Mouse (Mus musculus): ENCODE data around the gene Iqsec3. TPM values are rescaled to one million over a fixed set of nuclear protein-coding genes. Genes with fewer than 3 reads are reported as not detected.

Iqsec3 gene
- not detected in 2 replicates for total RNA-seq (2017)

DNA sequence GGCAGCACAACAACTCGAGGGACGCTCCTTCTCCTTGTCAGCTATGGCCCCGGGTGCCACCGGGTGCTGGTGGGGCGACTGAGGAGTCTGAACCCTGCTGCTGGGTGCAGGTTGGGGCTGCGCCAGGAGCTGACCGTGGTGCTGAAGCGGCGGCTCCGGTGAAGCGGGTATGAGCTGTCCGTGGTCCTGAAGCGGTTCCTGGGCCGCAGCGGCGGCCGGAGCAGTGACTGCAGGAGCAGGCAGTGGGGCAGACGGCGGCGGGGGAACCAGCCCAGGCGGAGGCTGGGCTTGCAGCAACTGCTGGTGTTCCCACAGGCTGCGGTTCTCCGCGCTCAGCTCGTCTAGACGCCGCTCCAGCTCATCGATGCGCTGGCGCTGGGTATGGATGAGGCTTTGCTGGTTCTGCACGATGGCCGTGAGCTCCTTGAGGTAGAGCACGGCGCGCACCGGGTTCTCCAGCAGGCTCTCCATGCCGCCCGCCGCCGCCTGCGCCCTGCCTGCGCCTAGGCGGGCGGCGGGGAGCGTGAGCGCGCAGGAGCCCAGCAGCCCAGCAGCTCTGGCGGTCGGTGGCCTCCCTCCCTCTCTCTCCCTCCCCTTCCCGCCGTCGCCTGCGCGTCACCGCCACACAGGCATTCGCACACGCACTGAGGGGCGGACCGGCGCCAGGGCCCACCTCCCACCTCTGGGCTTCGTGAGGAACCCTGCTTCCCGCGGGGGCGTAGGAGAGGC lies at the start of gene Iqsec3:
Iqsec3 (minus strand) TSS at position 586 of the 729 bp plus-strand sequence.
- ATAC-seq (ENCODE audit: extremely low read depth, insufficient number of reproducible peaks, low FRiP score, poor library complexity, severe bottlenecking), result no peak

DNA sequence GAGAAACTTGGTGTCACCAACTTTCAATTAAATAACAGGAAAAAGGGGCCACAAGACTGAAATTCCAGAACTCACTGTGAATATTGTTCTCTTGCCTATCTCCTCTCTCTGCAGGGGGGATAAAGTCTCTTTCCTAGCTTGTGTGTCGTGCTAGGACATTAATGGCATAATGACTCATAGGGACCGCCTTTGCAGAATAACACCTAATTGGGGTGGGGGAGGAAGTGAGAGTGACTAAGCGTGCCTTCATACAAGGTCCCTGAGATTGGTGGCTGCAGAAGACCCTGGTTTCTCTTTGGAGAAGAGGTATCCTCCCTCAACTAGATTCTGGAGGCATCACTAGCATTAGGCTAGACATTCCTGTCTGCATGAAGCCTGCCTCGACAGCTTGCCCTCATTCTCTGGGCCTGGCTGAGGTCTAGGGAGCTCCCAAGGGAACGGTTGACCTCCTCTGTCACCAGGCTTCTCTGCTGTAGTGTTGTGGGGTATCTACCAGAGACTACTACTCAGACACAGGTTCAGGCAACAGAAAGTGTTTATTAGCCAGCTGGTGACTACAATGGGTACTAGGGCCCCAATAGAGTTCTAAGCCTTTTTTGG lies 48.7 kb upstream of the Iqsec3 start:
- ATAC-seq (ENCODE audit: extremely low read depth, insufficient number of reproducible peaks, low FRiP score, poor library complexity, severe bottlenecking), result no peak

DNA sequence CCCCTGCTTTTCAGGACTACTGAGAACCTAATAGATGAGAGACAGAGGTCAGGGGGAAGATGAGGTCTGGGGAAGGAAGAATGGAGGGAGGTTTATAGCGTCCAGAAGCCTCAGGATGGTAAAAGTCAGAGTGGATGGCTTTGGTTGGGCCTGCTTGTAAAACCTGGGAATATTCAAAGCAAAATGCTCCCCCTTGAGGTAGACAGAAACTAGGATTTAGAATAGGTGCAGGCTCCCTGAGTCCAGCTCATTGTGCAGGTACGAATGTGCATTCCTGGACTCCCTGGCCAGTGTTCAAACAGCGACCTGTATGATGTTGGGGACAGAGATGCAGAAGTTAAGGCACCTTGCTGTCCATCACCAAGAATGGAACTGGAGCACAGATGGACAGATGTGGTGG lies 47.6 kb upstream of the Iqsec3 start:
- ATAC-seq (ENCODE audit: extremely low read depth, insufficient number of reproducible peaks, low FRiP score, poor library complexity, severe bottlenecking), result no peak

DNA sequence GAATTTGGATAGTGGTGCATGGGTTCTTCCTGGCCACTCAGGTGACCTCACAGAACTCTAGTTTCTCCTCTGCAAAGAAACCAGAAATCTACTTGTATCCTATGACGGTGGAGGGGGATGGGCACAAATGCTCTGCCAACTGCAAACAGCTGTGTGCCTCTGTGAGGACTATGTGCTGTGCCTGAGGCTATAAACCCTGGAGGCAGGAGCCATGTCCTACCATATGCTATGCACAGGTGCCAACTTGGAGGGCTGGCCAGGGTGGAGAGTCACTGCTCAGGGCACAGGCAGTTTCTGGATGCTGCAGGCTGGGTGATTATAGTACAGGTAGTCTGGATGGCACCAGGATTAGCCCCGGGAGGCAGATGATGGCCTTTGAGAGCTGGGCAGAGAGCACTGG lies 46.4 kb upstream of the Iqsec3 start:
- no peak for ATAC-seq (ENCODE audit: extremely low read depth, insufficient number of reproducible peaks, low FRiP score, poor library complexity, severe bottlenecking)

DNA sequence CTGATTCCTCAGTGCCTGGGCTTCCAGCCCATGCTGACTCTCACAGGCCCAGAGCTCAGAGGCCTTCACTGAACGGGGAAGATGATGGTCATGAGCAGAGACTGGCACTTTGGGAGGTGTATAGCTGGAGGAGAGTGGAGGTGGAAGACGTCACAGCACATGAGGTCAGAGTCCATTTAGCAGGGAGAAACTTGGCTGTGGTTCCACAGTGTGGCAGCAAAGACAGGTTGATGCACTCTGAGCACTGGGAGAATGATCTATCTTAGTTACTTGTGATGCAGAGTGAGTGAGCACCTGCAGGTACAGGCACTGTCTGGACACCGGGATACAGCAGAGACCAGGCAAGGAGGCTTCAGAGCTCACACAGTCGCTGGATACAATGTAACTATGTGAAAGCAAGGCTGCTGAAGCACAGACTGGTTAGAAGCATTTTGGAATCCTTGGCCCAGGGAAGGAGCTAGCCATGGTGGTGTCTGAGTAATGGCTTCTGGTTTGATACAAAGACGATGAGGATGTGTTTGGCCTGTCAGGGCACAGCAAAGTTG lies 45.9 kb upstream of the Iqsec3 start:
- ATAC-seq (ENCODE audit: extremely low read depth, insufficient number of reproducible peaks, low FRiP score, poor library complexity, severe bottlenecking), result no peak

DNA sequence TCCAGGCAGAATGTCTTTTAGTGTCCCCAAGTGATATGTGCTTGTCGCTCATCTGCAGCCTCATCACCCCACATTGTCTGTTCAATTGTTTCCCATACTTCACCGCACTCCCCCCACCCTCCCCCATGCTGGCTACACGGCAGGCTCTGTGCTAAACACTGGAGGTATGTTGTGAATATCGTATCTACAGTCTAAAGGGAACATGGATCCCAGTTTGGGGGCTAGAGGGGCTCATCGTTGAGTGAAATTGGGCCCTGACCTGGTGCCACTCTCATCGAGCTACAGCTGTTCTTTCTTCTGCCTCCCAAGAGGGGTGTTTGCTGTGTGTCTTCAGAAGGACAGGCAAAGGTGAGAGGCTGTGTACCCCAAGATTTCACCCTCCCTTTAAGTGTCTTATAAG lies 44.2 kb upstream of the Iqsec3 start:
- ATAC-seq (ENCODE audit: extremely low read depth, insufficient number of reproducible peaks, low FRiP score, poor library complexity, severe bottlenecking), result no peak

DNA sequence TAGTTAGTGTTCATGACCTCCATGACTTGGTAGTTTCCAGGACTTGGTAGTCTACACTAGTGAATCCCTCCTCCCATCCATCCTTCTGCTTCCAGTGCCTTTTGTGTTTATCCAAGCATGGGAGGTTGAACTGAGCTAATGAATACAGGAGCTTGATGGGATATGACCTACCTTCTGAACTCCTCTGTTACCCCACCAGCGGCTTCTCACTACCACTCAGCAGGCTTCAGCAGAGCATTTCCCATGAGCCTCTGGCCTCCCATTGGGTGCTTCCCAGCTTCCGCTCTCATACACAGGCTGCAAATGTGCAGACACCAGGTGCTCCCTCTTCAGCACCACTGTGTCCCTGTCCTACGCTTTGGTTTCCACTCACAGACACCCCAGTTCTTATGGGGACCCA lies 36.9 kb upstream of the Iqsec3 start:
- no peak for ATAC-seq (ENCODE audit: extremely low read depth, insufficient number of reproducible peaks, low FRiP score, poor library complexity, severe bottlenecking)

DNA sequence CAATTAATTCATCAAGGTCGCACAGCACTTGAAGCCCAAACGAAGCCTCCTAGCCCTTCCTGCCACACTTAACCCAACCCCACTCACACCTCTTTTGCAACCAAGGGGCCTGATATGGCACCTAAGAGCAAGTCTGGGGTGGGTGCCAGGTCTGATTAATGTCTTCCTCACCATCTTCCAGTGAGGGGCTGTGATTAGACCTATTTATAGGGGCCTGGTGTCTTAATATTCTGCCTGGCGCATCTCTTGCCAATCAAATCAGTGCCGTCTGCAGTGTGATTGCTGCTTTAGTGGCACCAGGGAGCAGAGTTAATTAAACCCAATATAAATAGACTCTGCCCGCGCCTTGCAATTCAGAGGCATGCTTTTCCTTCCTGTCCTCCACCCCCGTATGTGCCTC lies 36.4 kb upstream of the Iqsec3 start:
- no peak for ATAC-seq (ENCODE audit: extremely low read depth, insufficient number of reproducible peaks, low FRiP score, poor library complexity, severe bottlenecking)

DNA sequence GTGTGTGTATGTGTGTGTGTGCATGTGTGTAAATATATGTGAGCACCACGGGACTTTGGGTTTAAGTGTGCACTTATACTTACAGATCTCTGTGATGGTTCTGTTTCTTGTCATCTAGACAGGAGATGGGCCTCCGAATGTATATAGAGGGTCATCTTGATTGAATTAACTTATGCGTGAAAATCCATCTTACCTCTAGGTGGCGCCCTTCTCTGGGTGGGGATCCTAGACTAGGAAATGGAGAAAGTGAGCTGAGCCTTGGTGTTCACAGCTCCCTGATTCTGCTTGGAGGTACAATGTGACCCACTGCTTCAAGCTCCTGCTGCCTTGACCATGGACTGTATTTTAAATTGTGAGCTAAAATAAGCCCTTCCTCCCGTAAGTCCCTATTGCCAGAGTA lies 34.8 kb upstream of the Iqsec3 start:
- no peak for ATAC-seq (ENCODE audit: extremely low read depth, insufficient number of reproducible peaks, low FRiP score, poor library complexity, severe bottlenecking)

DNA sequence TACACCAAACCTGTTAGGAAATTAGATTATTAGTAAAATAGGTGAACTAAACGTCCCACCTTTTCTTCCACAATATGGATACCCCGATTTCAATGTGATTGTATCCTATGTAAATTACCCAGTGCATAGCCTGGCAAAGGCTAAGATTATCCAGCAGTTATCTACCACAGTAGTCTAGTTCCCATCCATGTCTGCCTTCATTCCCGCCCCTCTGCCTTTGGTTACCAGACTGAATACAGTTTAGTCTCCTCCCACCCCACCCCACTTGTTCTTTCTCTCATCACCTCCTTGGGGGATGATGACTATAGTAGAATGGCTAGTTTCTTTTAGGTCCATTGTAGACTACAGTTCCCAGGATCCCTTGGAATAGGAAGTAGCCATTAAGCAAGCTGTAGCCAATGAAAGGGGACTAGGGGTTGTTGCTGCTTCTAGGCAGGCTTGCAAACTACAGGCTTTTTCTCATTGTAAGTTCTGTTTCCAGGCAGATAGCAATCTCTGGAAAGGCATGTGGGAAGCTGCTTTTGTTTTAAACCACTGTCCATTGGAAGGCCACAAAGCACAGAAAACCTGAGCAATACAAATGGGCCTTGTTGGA lies 27.7 kb upstream of the Iqsec3 start:
- ATAC-seq (ENCODE audit: extremely low read depth, insufficient number of reproducible peaks, low FRiP score, poor library complexity, severe bottlenecking), result no peak

DNA sequence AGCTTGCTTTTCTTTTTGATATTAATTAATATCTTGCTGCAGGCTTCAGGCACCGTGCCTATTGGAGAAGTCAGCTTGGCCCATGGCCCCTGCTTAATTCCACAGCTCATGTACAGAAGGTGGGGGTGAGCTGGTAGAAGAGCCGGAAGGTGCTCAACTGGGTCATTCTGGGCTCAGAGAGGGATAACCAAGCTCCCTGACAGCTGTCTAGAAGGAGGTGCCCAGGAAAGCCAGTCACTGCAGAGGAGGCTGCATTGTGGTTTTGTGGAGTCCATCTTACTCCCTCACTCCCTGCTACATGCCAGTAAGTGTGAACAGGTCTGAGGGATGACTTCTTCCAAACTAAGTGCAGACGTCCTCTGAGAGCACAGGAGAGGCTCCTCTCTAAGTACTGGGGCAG lies 26.4 kb upstream of the Iqsec3 start:
- ATAC-seq (ENCODE audit: extremely low read depth, insufficient number of reproducible peaks, low FRiP score, poor library complexity, severe bottlenecking), result no peak

DNA sequence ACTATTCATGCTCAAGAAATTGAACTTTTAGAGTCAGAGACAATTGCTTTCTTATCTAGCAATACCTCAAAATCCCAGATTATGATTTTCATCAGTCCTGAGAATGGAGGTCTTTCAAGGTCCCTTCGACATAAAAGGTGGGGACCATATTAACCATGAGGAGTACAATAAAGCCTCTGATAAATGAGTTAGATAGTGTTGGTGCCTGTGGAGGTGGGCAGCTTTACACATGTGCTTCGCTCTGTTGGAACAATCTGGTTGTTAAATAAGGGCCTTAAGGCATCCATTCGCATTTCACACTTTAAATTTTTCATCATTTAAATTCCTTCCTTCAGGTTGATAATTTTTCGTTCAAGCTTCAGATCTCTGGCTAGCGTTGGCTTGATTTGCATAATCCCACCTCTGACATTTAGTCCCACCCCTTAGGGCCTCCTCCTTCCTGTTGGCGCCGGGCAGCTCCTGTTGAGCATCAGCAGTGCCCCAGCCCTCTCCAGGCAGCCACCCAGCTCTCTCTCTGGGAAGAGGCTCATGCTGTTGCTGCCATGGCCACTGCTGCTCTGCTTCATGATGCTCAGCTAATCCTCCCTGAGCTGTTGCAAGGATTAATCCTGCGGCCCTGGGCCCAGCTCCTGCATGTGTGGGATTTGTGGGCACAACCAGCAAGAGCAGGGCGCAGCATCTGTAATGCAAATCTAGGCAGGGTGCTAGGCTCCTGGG lies 25.5 kb upstream of the Iqsec3 start:
- no peak for ATAC-seq (ENCODE audit: extremely low read depth, insufficient number of reproducible peaks, low FRiP score, poor library complexity, severe bottlenecking)

DNA sequence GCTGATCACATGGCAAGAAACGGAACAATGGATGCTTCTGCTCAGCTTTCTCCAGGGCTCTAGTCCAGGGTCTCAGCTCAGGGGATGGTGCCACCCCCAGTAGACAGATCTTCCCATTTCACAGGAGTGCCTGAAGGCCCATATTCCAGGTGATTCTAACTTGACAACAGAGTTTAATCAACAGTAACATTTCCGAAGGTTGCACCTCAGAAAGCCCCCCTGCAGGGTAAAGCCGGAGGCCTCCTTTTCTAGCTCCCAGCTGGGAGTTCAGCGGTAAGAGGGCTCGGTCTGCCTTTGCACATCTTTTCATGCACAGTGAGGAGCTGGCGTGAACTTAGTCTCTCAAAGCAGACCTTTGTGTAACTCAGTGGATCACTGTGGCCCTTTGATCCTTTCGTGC lies 22.1 kb upstream of the Iqsec3 start:
- ATAC-seq (ENCODE audit: extremely low read depth, insufficient number of reproducible peaks, low FRiP score, poor library complexity, severe bottlenecking), result no peak

DNA sequence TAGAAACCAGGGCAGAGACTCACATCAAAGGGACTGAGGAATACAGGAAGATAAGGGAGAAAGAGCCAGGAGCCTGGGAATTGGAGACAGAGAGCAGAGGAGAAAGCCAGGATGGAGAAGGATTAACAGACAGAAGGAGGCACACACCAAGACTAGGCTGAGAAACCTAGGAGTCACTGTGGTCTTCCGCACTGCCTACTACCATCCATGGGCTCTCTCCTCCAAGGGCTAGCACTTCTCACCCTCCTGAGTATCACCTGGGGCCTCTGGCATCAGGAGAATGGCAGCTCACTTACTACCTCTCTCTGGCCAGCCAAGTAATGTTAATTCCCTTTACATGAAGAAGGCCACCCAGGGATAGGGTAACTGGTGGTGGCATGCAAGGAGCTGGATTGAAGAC lies 21.5 kb upstream of the Iqsec3 start:
- ATAC-seq (ENCODE audit: extremely low read depth, insufficient number of reproducible peaks, low FRiP score, poor library complexity, severe bottlenecking), result no peak

DNA sequence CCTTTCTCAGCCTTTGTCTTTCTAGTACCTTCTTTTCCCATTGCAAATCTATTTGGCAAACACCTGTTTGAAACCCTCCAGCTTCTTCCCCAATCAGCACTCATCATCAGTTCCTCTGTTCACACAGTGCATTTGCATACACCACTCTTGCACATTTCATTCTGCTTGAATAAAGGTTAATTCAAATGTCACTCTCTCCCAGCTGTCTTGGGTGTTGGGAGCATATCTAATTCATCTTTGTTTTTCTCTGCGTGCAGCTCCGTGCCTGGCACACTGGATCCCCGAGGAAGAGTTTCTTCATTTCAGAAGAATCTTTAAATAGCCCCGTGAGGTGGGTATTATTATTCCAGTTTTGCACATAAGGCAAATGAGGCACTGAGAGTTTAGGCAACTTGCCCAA lies 20.8 kb upstream of the Iqsec3 start:
- no peak for ATAC-seq (ENCODE audit: extremely low read depth, insufficient number of reproducible peaks, low FRiP score, poor library complexity, severe bottlenecking)

DNA sequence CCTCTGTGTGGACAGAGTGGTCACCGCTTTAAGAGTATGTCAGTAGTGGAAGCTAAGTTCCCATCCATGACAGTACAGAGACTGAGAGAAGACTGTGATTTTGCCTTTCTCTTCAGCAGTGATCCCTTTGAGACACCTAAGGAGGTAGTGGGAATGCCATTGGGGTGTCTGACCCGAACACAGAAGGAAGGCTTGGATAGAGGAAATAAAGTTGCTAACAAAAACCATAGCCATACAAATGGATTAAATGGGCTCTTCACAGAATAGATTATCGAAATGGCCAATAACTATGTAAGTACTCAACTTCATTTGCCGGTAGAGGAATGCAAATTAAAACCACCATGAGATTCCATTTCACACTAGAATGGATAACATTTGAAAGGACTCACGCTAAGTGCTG lies 17.9 kb upstream of the Iqsec3 start:
- ATAC-seq (ENCODE audit: extremely low read depth, insufficient number of reproducible peaks, low FRiP score, poor library complexity, severe bottlenecking), result no peak

DNA sequence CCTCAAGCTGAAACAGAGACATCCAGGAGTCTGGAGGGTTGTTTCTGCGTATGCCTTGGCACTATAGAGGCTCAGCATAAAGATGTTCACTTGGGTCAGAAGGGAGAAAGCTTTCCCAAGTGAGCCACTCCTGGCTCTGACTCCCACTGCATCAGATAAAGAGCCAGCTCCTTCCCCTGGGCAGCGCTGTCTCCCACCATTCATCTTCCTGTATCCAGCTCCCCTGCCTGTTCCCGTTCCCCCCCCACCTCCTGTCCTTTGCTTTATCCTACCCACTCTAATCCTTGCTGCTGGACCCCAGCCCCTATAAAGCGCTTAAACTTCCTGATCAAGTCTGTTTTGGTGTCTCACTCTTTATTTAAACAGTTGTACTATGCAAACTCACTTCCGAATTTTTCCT lies 1.2 kb downstream of the Iqsec3 start:
- no peak for ATAC-seq (ENCODE audit: extremely low read depth, insufficient number of reproducible peaks, low FRiP score, poor library complexity, severe bottlenecking)

DNA sequence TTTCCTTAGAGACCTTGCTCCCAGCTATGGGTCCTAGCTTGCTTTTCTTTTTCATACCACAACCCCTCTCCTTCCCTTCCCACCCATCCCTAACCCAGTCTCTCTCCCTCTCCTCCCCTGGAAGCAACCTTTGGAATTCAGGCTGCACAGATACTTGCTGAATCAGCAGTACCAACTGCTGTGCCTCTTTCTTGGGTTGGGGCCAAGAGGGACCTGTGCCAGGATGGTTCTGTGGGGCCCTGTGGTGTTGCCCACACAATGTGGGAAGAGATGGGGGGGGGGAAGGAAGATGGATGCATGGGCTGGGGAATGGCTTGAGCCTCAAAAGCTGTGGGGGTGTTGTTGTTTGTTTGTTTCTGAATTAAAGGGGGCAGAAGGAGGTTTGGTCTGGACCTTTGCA lies 5.2 kb downstream of the Iqsec3 start:
- ATAC-seq (ENCODE audit: extremely low read depth, insufficient number of reproducible peaks, low FRiP score, poor library complexity, severe bottlenecking), result no peak

DNA sequence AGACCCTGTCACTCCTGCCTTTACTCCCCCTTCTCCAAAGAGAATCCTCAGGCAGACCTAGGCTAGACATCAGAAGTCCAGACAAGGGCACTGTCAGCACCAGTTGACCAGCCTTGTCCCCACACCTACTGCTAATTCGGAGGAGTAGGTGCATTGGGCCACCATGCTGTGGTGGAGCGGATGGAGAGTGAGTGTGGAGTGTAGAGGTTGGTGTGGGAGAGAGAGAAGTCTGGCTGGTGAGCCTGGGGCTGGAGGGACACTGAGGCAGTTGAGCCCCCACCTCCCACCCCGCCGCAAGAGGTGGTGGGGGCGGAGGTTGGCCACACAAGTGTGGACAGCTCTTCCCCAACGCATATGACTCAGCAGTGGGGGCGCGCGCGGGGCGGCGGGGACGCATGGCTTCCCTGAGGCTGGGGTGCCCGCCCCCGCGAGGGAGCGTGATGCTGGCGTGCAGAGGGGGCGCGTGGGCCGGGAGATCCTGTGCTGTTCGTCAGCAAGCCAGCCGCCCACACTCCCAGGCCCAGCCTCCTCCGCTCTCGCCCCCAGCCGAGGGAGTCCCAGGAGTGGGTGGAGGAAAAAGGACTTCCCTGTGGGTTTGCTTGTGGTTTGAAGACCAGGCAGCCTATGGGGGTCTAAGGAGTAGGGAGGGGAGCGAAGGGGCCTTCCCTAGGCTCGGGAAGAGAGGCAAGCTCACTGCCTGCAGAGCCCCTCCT lies 10.7 kb downstream of the Iqsec3 start:
- ATAC-seq (ENCODE audit: extremely low read depth, insufficient number of reproducible peaks, low FRiP score, poor library complexity, severe bottlenecking), result no peak
